Mouse (Mus musculus) urinary bladder, postnatal 4 days (tissue): Measurements from ENCODE around the gene Zfp810.

Source experiments
- DNase-seq, 2 experiments: peaks; one replicate each; pipeline ENCODE4 v3.0.0; 2021 to 2022; ENCODE audit warnings: low spot score in 2 of 2

Gene Zfp810

DNA sequence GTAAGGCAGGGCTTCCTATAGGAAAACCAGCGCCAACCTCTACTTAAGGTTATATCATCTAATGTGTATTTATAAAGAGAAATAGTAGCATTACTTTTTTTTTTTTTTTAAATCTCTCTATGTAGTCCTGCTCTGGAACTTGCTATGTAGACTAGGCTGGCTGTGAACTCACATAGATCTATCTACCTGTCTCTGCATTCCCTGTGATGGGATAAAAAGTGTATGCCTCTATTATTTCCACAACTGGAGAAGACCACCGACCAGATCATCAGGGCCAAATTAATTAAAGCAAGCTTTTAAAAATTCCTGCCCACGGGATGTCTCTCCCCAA lies 47.4 kb downstream of the Zfp810 start:
- no peak for DNase-seq

DNA sequence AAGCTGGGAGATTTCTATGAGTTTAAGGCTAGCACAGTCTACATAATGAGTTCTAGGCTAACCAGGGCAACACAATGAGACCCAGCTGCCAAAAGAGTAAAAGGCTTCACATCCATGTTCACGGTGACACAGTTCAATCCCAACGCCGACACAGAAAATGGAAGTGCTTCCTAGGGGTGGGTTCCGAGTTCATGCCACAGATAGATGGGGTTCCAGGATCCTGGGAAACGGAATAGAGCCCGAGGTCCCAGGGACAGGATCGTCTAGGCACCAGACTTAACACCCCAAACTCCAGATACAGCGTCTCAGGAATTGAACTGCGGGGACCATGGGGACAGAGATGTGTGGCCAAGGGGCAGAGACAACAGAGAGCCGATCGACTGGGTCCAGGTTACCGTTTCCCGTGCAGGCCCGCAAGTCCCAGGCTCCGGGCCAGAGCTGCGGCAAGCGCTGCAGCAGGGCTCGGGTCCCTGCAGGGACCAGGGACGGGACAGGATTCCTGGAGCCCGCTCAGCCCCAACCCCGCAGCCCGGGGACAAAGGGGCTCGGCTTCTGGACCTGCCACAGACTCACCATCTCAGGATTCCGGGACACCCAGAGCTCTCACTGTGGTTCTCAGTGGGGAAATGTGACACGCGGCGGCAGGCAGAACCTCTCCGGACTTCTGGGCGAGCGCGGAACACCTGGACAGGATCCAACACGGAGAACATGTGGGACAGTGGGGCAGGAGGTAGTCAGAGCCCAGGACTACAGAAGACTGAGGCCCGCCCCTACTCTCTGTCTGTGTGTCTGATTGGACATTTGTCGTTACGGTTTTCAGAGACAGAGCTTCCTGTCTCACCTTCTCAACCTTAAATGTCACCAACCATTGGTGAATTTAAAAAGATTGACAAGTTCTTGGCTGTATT lies 48.0 kb downstream of the Zfp810 start, which contains the start of gene Zfp599:
Gene Zfp599 (minus strand): TSS at position 712 of the 908 bp plus-strand sequence.
- DNase-seq = peak; percentile 43 to 65

GRCm38 (mm10) chr9:22258784-22259183 lies 48.7 kb downstream of the Zfp810 start:
- DNase-seq = no peak

DNA sequence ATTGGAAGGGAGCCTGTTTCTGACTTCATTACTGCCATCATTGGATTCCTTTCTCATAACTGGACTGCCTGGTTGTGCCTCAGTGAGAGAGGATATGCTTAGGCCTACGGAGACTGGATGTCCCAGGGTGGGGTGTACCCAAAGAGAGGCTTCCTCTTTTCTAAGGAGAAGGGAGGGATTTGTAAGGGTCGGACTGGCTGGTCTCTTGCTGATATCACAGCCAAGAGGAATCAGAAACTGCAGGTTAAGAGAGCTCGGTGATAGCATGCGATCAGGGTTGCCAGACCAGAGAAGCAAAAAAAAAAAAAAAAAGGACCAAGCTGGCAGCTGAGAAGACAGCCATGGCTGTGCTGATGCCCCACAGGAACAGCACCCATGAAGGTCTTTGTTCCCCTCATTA lies 50.9 kb downstream of the Zfp810 start:
- DNase-seq = no peak

DNA sequence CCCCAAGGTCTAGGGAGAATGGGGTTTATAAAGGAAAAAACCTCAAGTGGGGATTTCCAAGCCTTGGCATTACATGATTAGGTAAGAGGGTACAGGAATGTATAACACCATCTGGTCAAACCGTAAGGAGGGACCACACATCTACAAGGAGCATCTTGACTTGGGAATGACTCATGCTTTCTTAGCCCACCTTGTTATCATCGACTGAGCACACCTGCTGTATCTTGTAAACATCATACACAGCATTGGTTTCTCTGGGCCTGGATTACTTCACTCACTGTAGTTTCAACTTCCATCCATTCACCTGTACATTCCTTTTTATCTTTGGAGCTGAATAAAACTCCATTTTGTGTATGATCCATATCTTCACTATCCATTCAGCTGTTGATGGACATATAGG lies 63.2 kb downstream of the Zfp810 start:
- no peak for DNase-seq

DNA sequence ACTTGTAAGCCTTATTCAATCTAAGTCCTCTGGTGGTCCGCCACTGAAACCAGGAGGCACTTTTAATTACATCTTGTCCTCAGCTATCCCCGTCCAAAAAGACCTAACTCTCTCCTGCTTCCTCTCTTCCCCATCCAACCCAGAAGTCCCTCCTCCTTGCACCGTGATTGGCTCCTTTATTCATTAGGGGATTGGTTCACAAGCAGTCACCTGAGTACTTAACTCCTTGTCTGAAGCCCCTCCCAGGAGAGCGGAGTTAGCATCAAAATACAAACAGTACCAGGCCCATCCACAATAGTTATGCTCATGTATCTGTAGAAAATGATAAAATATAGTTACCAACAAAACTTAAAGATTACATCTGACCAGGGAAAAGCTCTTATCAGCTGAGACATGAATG lies 67.4 kb downstream of the Zfp810 start:
- no peak for DNase-seq

- no peak for DNase-seq
Measured at GRCm38 (mm10) chr9:22230556-22230955, 76.9 kb downstream of the Zfp810 start.

DNA sequence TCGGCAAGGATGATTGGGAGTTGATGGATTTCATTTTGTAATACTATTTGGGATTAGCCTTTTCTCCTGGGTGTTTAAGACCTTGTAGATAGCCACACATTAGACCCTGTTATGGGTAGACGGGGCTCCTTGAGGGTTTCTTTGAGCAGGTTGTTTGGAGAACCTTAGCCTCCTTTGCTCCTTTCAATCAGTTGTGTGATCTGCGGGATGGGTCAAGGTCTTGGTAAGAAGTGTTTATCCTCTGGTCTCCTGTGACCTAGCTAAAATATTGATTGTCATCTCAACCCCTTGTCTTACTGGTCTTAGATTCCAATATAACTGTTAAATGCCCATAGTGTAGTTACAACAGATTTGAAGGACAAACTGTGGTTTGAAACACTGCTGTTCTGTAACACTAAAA lies 77.4 kb downstream of the Zfp810 start:
- no peak for DNase-seq

- DNase-seq = no peak
Measured at GRCm38 (mm10) chr9:22229386-22230026, 77.9 kb downstream of the Zfp810 start.

DNA sequence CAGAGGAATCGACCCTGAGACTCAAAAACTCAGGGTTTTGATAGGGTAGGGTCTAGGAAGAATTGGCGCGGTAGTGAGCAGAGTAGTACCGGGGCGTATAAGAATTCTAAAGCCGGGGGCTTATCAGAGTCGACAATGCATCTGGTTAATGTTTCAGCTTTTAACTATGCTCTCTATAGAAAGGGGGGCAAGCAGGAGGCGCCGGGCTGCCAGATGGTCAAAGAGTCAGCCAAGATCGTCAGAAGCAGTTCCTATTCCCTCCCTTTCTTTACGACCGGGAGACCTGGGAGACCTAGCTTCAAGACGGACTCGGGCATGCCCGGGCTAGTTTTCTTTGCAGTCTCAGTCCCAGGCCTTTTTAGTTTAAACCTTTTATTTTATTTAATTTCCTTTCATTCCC lies 80.6 kb downstream of the Zfp810 start:
- DNase-seq = peak; percentile 65
